Mouse (Mus musculus): ENCODE results near the gene Sept12. TPM values are rescaled to one million over a fixed set of nuclear protein-coding genes. Genes with fewer than 3 reads are reported as not detected.

Gene Sept12
- polyA plus RNA-seq, 1 experiment from 2014 or later, result not detected

DNA sequence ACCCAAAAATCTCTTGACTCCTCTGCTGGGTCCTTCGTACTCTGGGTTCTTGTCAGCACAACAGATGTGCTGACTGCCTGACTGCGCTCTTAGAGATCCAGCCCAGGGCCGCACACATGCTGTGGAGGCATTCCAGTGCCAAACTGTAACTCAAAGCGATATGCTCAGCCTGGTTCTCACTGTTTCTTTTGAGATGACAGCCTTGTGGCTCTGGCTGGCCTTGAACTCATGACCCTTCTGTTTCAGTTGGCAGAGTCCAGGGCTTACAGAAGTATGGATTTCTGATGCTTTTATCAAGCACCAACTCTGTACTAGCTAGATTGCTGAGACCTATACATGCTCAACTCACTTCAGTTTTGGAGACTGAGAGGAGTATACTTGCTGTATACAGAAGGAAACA, 4.4 kb downstream of the Sept12 start:
- ATAC-seq (ENCODE audit: insufficient read depth, low FRiP score, low TSS enrichment) (no peak), DNase-seq (ENCODE audit: low spot score) (no peak)
- Histone ChIP-seq H3K27me3 (ENCODE audit: control insufficient read depth, insufficient read depth, low read length) (no peaks in the 10 kb centered on the region), H3K4me3 (ENCODE audit: low read depth, low read length) (no peak overlapping the region), H3K9me3 (ENCODE audit: control insufficient read depth, low read length) (no peaks in the 10 kb centered on the region), H3K36me3 (ENCODE audit: control insufficient read depth, insufficient read depth, low read length) (no peaks in the 10 kb centered on the region), H3K4me2 (ENCODE audit: low read depth) (no peak overlapping the region), H3K27ac (ENCODE audit: low read depth, low read length) (no peak overlapping the region), H3K4me1 (ENCODE audit: control insufficient read depth, insufficient read depth, low read length) (no peaks in the 10 kb centered on the region), H3K9ac (ENCODE audit: low read length) (no peak overlapping the region)
- 90% methylated on average over 4 of the region's 4 CpGs for WGBS

DNA sequence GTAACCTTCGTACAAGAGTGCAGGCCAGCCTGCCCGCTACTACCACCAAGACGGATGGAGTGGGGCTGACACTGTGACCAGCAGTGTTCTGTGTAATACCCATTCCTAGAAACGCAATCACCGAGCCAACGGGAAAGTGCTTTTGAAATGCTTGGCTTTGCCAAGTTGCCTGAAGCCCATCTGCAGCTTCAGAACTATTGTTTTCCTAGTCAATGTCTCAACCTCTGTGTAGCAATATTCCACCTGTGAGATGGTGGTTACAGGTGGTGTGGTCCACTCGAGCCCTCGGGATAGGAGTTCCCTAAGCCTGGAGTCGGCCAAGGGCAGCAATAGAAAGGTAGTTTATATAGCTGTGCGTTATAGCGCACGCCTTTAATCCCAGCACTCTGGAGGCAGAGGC, 12.9 kb downstream of the Sept12 start:
- no peak overlapping the region for H3K4me2 ChIP-seq (ENCODE audit: low read depth)
- H3K36me3 ChIP-seq (ENCODE audit: control insufficient read depth, insufficient read depth, low read length), result no peaks in the 10 kb centered on the region
- H3K9ac ChIP-seq (ENCODE audit: low read length), result no peak overlapping the region
- H3K4me3 ChIP-seq (ENCODE audit: low read depth, low read length), result no peak overlapping the region
- H3K4me1 ChIP-seq (ENCODE audit: control insufficient read depth, insufficient read depth, low read length), result no peaks in the 10 kb centered on the region
- H3K27ac ChIP-seq (ENCODE audit: low read depth, low read length), result no peak overlapping the region
- H3K9me3 ChIP-seq (ENCODE audit: control insufficient read depth, low read length), result no peaks in the 10 kb centered on the region
- no peak for ATAC-seq (ENCODE audit: insufficient read depth, low FRiP score, low TSS enrichment)
- no peaks in the 10 kb centered on the region for H3K27me3 ChIP-seq (ENCODE audit: control insufficient read depth, insufficient read depth, low read length)
- DNase-seq (ENCODE audit: low spot score), result no peak
- WGBS, result 94% methylated on average over 12 of the region's 12 CpGs

DNA sequence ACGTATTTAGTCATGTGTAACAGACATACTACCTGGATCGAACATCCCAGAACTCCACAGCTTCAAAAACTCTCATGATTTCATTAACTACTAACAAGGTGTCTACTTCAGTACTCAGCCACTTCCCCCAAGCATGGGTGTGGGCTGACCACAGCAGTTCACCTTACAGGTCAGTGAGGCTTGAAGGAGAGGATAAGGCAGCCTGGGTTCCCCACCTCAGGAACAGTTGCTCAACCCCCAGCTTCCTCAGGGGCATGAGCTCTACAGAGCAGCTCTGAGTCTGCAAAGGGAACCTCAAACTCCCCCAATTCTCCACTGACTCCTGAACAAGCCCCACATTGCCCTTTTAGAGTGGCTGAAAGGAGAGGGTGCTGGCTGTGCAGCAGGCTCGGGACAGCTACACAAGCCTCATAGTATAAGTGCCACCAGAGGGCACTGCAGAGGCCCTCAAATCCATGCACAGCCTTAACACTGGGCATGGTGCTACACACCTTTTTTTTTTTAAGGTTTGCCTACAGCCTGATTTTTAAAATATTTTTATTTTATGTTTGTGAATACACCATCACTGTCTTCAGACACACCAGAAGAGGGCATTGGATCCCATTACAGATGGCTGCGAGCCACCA, 17.8 kb downstream of the Sept12 start:
- 80% methylated on average over 4 of the region's 4 CpGs for WGBS
- DNase-seq (ENCODE audit: low spot score), result peak; percentile 33

DNA sequence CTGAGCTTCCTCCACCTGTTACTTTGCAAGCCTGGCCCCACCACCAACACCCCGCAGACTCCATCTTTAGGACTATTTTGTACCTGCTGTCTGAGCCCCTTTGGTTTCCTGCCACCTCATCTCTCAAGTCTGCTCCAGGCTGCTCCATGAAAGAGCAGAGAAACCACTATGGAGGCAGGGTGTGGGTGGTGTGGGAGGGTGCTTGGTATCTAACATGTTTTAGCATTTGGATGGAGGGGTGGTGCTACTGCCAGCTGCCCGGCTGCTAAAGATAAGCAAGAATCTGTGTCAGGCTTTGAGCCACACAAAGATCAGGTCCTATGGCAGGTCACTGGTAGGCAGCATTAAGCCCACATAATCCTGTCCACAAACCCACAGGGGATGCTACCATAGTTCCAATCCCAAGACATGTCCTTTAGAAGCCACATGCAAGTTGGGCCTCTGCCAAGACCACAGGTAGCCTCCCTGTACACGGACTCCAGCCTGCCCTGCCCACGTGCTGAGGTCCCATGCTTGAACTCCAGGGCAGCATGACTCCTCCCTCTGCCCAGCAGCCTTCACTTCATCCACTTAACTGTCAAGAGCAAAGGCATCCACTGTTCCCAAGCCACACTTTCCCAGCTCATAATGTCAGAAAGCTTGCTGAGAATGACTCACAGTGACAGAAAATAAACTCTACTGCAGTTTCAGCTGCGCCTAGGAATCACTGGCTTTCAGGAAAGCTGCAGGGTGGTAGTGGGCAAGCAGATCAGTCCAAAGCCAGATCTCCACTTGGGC, 19.2 kb downstream of the Sept12 start:
- Histone ChIP-seq H3K36me3 (ENCODE audit: control insufficient read depth, insufficient read depth, low read length) (no peaks in the 10 kb centered on the region), H3K4me1 (ENCODE audit: control insufficient read depth, insufficient read depth, low read length) (no peaks in the 10 kb centered on the region), H3K27ac (ENCODE audit: low read depth, low read length) (no peak overlapping the region), H3K9me3 (ENCODE audit: control insufficient read depth, low read length) (no peaks in the 10 kb centered on the region), H3K4me3 (ENCODE audit: low read depth, low read length) (no peak overlapping the region), H3K9ac (ENCODE audit: low read length) (no peak overlapping the region), H3K27me3 (ENCODE audit: control insufficient read depth, insufficient read depth, low read length) (no peaks in the 10 kb centered on the region), H3K4me2 (ENCODE audit: low read depth) (no peak overlapping the region)
- 70% methylated on average over 5 of the region's 5 CpGs for WGBS
- no peak for DNase-seq (ENCODE audit: low spot score)
- ATAC-seq (ENCODE audit: insufficient read depth, low FRiP score, low TSS enrichment), result no peak

More for the DNA sequence above, 17.8 kb downstream of the Sept12 start:
- H3K27me3 ChIP-seq (ENCODE audit: control insufficient read depth, insufficient read depth, low read length), result no peaks in the 10 kb centered on the region
- H3K4me1 ChIP-seq (ENCODE audit: control insufficient read depth, insufficient read depth, low read length), result no peaks in the 10 kb centered on the region
- no peaks in the 10 kb centered on the region for H3K36me3 ChIP-seq (ENCODE audit: control insufficient read depth, insufficient read depth, low read length)
- no peak overlapping the region for H3K4me3 ChIP-seq (ENCODE audit: low read depth, low read length)
- no peak overlapping the region for H3K4me2 ChIP-seq (ENCODE audit: low read depth)
- H3K27ac ChIP-seq (ENCODE audit: low read depth, low read length), result no peak overlapping the region
- no peak; the same call in 1 of the 2 replicates for ATAC-seq (ENCODE audit: insufficient read depth, low FRiP score, low TSS enrichment)
- no peak overlapping the region for H3K9ac ChIP-seq (ENCODE audit: low read length)
- H3K9me3 ChIP-seq (ENCODE audit: control insufficient read depth, low read length), result no peaks in the 10 kb centered on the region

DNA sequence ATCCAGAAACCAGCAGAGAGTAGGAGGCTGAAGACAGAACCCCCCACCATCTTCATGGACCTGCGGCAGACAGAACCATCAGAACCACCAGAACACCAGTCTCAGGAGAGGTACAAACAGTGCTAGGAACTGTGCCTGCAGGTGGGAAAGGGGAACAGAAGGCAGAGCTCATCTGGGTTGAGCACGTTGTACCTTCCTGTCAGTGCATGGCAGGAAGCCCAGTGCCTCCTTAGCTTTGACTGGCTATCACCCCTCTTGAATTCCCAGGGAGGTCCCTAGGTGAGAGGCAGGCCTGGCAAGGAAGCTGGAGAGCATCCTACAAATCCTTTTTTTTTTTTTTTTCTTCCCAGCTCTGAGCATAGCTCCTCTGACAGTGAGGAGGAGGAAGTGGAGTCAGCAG, 21.5 kb downstream of the Sept12 start:
- Histone ChIP-seq H3K27ac (ENCODE audit: low read depth, low read length) (no peak overlapping the region), H3K4me1 (ENCODE audit: control insufficient read depth, insufficient read depth, low read length) (no peaks in the 10 kb centered on the region)
- WGBS, result 73% methylated on average over 2 of the region's 2 CpGs

DNA sequence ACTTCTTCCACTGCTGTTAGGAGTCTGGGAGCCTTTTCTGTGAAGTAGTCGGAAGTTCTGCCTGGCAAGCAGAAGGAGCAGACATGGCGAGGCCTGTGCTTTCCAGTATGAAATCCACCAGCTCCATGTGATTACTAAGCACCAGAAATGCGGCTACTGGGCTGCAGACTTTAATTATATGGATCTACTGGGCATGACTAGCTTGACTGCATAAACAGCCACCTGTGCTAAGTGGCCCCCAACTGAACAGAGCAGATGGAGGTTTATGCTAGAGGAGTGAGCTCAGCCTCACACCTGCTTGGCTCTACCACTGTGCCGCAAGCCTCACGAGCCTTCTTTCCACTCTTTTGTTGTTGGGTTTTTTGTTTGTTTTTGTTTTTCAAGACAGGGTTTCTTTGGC, 23.1 kb downstream of the Sept12 start:
- ATAC-seq (ENCODE audit: insufficient read depth, low FRiP score, low TSS enrichment), result no peak
- no peak overlapping the region for H3K4me3 ChIP-seq (ENCODE audit: low read depth, low read length)
- 75% methylated on average over 5 of the region's 5 CpGs for WGBS

More for the DNA sequence above, 21.5 kb downstream of the Sept12 start:
- no peaks in the 10 kb centered on the region for H3K9me3 ChIP-seq (ENCODE audit: control insufficient read depth, low read length)
- H3K4me3 ChIP-seq (ENCODE audit: low read depth, low read length), result no peak overlapping the region
- no peaks in the 10 kb centered on the region for H3K36me3 ChIP-seq (ENCODE audit: control insufficient read depth, insufficient read depth, low read length)
- ATAC-seq (ENCODE audit: insufficient read depth, low FRiP score, low TSS enrichment), result no peak
- DNase-seq (ENCODE audit: low spot score), result no peak
- no peaks in the 10 kb centered on the region for H3K27me3 ChIP-seq (ENCODE audit: control insufficient read depth, insufficient read depth, low read length)
- no peak overlapping the region for H3K9ac ChIP-seq (ENCODE audit: low read length)
- no peak overlapping the region for H3K4me2 ChIP-seq (ENCODE audit: low read depth)

DNA sequence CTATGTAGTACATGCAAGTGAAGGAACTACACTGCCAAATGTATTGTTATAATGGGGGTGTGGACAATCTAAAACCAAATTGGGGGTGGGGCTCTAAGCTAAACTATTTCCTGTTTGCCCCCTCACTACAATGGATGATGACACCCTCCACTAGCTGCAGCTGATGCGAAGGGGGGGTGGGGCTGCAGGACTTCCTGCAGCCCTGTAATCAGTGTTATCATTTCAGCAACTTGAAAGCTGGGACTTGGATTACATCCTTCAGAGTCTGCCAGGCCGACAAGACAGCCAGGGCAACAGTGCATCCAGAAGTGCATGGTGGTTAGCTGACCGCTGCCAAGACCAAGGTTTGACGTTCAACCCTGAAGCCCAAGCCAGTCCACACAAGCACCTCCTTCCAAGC, 26.0 kb downstream of the Sept12 start:
- DNase-seq (ENCODE audit: low spot score), result no peak
- ATAC-seq (ENCODE audit: insufficient read depth, low FRiP score, low TSS enrichment), result no peak
- no peaks in the 10 kb centered on the region for H3K27me3 ChIP-seq (ENCODE audit: control insufficient read depth, insufficient read depth, low read length)
- no peak overlapping the region for H3K4me3 ChIP-seq (ENCODE audit: low read depth, low read length)
- WGBS, result 74% methylated on average over 4 of the region's 4 CpGs
- no peaks in the 10 kb centered on the region for H3K9me3 ChIP-seq (ENCODE audit: control insufficient read depth, low read length)
- no peak overlapping the region for H3K4me2 ChIP-seq (ENCODE audit: low read depth)
- no peak overlapping the region for H3K27ac ChIP-seq (ENCODE audit: low read depth, low read length)
- no peaks in the 10 kb centered on the region for H3K36me3 ChIP-seq (ENCODE audit: control insufficient read depth, insufficient read depth, low read length)
- no peak overlapping the region for H3K9ac ChIP-seq (ENCODE audit: low read length)
- no peaks in the 10 kb centered on the region for H3K4me1 ChIP-seq (ENCODE audit: control insufficient read depth, insufficient read depth, low read length)

More for the DNA sequence above, 23.1 kb downstream of the Sept12 start:
- Histone ChIP-seq H3K9me3 (ENCODE audit: control insufficient read depth, low read length) (no peaks in the 10 kb centered on the region), H3K4me2 (ENCODE audit: low read depth) (no peak overlapping the region), H3K27me3 (ENCODE audit: control insufficient read depth, insufficient read depth, low read length) (no peaks in the 10 kb centered on the region), H3K4me1 (ENCODE audit: control insufficient read depth, insufficient read depth, low read length) (no peaks in the 10 kb centered on the region), H3K27ac (ENCODE audit: low read depth, low read length) (no peak overlapping the region), H3K36me3 (ENCODE audit: control insufficient read depth, insufficient read depth, low read length) (no peaks in the 10 kb centered on the region), H3K9ac (ENCODE audit: low read length) (no peak overlapping the region)
- DNase-seq (ENCODE audit: low spot score), result no peak

DNA sequence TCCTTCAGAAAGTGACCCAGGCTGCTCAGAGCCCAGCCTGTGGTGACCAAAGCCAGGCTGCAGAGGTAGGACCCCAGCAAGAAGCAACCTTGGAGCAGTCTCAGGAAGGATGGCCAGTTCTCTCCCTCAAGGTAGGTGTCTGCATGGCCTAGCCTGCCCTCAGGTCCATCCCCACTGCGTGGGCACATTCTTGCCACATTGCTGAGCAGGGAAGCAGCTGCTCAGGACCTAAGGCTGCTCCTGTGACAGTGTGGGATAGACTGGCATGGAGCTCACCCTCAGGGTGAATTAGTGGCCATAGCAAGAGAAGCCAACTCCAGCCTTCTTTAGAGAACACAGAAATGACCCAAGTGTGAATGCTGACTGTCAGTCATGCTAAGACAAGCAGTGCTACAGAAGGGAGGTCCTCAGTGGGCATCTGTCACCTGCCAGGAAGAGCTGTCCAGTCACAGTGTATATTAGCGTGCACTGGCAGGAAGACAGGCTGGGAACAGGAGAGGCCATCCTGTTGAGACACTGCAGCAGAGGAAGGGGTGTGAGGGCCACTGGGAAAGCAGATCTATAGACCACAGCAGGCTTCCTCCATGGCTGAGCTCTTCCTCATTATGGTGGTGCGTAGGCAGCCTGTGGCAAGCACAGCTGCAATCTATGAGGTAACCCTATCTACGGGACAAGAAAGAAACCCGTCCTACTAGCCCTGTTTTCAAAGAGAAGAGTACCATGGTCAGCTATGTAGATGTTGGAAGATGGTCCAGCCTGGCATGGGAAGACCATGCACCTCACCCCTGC, 28.4 kb downstream of the Sept12 start:
- H3K9me3 ChIP-seq (ENCODE audit: control insufficient read depth, low read length), result no peaks in the 10 kb centered on the region
- no peak overlapping the region for H3K27ac ChIP-seq (ENCODE audit: low read depth, low read length)
- H3K4me3 ChIP-seq (ENCODE audit: low read depth, low read length), result no peak overlapping the region
- H3K36me3 ChIP-seq (ENCODE audit: control insufficient read depth, insufficient read depth, low read length), result no peaks in the 10 kb centered on the region
- no peak for ATAC-seq (ENCODE audit: insufficient read depth, low FRiP score, low TSS enrichment)
- no peaks in the 10 kb centered on the region for H3K27me3 ChIP-seq (ENCODE audit: control insufficient read depth, insufficient read depth, low read length)
- DNase-seq (ENCODE audit: low spot score), result no peak
- no peak overlapping the region for H3K4me2 ChIP-seq (ENCODE audit: low read depth)
- no peaks in the 10 kb centered on the region; the same call in 1 of the 2 replicates for H3K4me1 ChIP-seq (ENCODE audit: control insufficient read depth, insufficient read depth, low read length)
- H3K9ac ChIP-seq (ENCODE audit: low read length), result no peak overlapping the region
- WGBS, result 84% methylated on average over 5 of the region's 5 CpGs

Measured in neural tube, embryonic 11.5 days (tissue).